Mouse (Mus musculus) lung, embryonic 15.5 days (tissue): Measurements from ENCODE around the gene Itgb7. TPM values are rescaled to one million over a fixed set of nuclear protein-coding genes. Genes with fewer than 3 reads are reported as not detected.
A peak's percentile ranks its signal among the peaks of the same experiment; 100 is the strongest.

Experiments
- ATAC-seq: fragments of 200-750 bp; cut with Nextera tagmentation; 2 replicates; pipeline ENCODE4 v1.8.0; 2017; ENCODE audit warnings: moderate number of reproducible peaks, borderline replicate concordance; ENCODE audit not compliant: low FRiP score, low TSS enrichment; ENCODE audit errors: extremely low read depth
- H3K27ac ChIP-seq: fragments of 300-500 bp; sonication (generic); 2 replicates; pipeline ENCODE4 v1.5.1; 2015; ENCODE audit warnings: moderate library complexity, mild to moderate bottlenecking, inconsistent platforms
- H3K27me3 ChIP-seq: fragments of 300-500 bp; sonication (generic); 2 replicates; pipeline ENCODE4 v1.6.1; 2015; ENCODE audit warnings: inconsistent platforms
- H3K36me3 ChIP-seq: fragments of 300-500 bp; sonication (generic); 2 replicates; pipeline ENCODE4 v1.6.1; 2015; ENCODE audit warnings: inconsistent platforms
- H3K4me1 ChIP-seq: fragments of 300-500 bp; sonication (generic); 2 replicates; pipeline ENCODE4 v1.6.1; 2015; ENCODE audit warnings: inconsistent platforms
- H3K4me2 ChIP-seq: fragments of 300-500 bp; sonication (generic); 2 replicates; pipeline ENCODE4 v1.6.1; 2015; ENCODE audit warnings: inconsistent platforms, mild to moderate bottlenecking, moderate library complexity
- H3K4me3 ChIP-seq: fragments of 300-500 bp; sonication (generic); 2 replicates; pipeline ENCODE4 v1.5.1; 2015; ENCODE audit warnings: mild to moderate bottlenecking, inconsistent platforms
- H3K9ac ChIP-seq: fragments of 300-500 bp; sonication (generic); 2 replicates; pipeline ENCODE4 v1.6.1; 2015; ENCODE audit warnings: inconsistent platforms
- H3K9me3 ChIP-seq: fragments of 300-500 bp; sonication (generic); 2 replicates; pipeline ENCODE4 v1.6.1; 2016; ENCODE audit warnings: inconsistent platforms
- WGBS: fragments of 180-500 bp; shearing (Covaris S2); methylation state at CpG from one replicate; pipeline ENCODE4 v1.1.7; 2015; 5-methylcytosine and 5-hydroxymethylcytosine counted together
- polyA plus RNA-seq: library from polyadenylated mRNA; unstranded; fragments of >200 nt; fragmentation: Nextera tagmentation; extraction: Ambion mirVana; gene quantifications from 2 replicates; pipeline ENCODE4 v1.2.1, GENCODE M21; 2015

Gene Itgb7
- polyA plus RNA-seq, 1 experiment from 2014 or later, result 3.2 TPM

DNA sequence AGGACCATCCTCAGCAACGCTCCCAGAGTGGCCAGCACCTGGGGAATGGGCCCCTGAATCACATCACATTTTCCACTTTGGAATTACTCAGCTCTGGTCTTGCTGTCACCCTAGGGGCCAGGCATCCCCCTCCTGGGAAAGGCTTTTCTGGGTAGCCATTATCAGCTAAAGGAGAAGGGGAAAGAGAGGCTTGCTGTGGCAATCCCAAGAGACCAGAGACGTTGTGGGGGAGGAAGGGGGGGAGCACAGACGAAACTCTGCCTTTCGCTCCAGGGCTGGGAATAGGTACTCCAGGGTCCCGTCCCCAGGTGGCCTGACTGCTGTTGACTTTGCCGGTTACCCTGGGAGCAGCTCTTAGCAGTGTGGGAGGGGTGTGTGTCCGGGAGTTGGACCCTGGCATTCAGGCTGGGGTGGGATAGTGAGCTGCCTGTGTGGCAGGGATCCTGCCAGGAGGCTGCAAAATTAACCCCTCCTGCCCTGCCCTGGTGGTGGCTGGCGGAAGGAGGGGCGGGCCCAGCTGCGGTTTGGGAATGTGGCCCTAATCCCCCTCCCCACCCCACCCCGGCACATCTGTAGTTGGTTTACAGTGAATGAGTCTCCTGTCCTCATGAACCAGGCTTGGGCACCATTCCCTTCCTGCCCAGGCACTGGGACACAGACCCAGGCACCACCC is 27.0 kb upstream of the Itgb7 start:
- ATAC-seq, result peak; percentile 12; the same call in 1 of the 2 replicates
- H3K9me3 ChIP-seq, result no peaks in the 10 kb centered on the region
- peaks cover 46% of the 10 kb centered on the region for H3K4me1 ChIP-seq
- H3K9ac ChIP-seq, result peak overlapping the region; percentile 32
- peak overlapping the region; percentile 96 for H3K27ac ChIP-seq
- H3K27me3 ChIP-seq, result no peaks in the 10 kb centered on the region
- 31% methylated on average over 9 of the region's 11 CpGs for WGBS
- peak overlapping the region; percentile 88 for H3K4me2 ChIP-seq
- no peak overlapping the region for H3K4me3 ChIP-seq
- H3K36me3 ChIP-seq, result 0 out of 2 replicates have a peak, but pooled peaks cover 2% of the 10 kb centered on the region

DNA sequence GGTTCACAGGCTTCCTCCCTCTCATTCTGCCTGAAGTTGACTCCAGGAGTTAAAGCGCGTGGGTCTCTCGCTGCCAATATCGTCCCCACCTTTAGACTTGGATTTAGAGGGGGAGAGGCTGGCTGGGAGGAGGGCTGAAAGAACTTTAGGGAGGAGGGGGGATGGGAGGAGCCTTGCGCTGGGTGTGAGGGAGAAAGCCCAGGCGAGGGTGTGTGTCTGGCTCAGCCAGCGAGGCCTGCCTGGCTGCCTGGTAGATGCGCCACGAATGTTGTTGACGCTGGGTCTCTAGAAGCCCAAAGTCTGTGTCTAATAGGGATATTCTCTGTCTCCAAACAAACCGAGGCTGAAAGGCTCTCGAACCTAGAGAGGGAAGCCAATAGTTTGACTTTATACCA is 26.3 kb upstream of the Itgb7 start:
- 0 out of 2 replicates have a peak overlapping the region, but pooled peaks have one; percentile 32 for H3K9ac ChIP-seq
- 0 out of 2 replicates have a peak, but pooled peaks cover 2% of the 10 kb centered on the region for H3K36me3 ChIP-seq

DNA sequence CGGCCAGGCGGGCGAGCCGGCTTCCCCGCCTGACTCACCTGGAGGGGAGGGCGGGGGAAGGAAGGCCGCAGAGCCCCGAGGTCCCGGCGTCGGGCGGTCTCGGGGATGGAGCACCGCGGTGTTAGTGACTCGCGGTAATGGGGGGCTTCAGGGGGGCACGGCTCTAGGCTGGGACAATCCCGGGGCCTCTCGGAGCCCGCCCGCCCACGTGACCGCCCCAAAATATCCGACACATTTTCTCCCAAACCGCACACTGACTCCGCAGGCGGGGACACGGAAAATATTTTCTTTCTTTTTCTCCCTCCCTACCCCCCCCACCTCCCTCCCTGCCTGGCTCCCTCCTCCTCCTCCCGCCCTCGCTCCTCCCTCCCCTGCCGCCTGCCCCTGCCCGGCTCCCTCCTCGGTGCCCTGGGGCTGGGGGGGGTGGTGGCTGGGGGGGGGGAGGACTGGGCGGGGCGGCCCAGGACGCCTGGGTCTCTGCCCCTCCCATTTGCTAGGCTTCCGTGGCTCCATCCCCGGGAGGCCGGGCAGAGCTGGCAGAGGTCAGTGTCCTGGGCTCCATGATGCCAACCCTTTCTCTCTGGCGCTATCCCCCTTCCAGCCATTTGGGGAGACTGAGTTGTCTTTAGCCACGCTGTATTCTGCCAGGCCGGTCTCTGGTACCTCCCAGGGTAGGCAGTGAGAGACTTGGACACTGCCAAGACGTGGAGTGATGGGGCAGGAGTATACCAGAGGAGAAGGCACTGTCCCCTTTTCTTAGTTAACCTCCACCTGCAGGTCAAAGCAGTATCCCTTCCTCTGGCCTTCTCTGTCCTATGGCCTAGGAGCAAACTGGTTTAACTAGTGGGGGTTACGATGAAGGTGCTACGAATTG is 25.7 kb upstream of the Itgb7 start, which contains the start of gene Rarg:
Gene Rarg (minus strand): TSS at position 316 of the 874 bp plus-strand sequence.
- peak within 1 kb of the TSS; percentile 96 for H3K27ac ChIP-seq
- peak within 1 kb of the TSS; percentile 70 for H3K9ac ChIP-seq
- peak within 1 kb of the TSS; percentile 88 for H3K4me2 ChIP-seq
- H3K27me3 ChIP-seq, result no peaks in the 10 kb centered on the region
- no peaks in the 10 kb centered on the region for H3K9me3 ChIP-seq
- WGBS, result 1% methylated on average over 41 of the region's 46 CpGs
- peak within 1 kb of the TSS; percentile 74 for H3K4me3 ChIP-seq
- peak; percentile 60 for ATAC-seq
- H3K4me1 ChIP-seq, result peaks cover 56% of the 10 kb centered on the region
- H3K36me3 ChIP-seq, result 0 out of 2 replicates have a peak, but pooled peaks cover 2% of the 10 kb centered on the region

More for the DNA sequence above, 26.3 kb upstream of the Itgb7 start:
- Histone ChIP-seq H3K27me3 (no peaks in the 10 kb centered on the region), H3K9me3 (no peaks in the 10 kb centered on the region), H3K4me2 (peak overlapping the region; percentile 88), H3K4me3 (peak overlapping the region; percentile 74), H3K27ac (peak overlapping the region; percentile 96), H3K4me1 (peaks cover 52% of the 10 kb centered on the region)
- peak; percentile 48 for ATAC-seq
- 8% methylated on average over 12 of the region's 12 CpGs for WGBS

DNA sequence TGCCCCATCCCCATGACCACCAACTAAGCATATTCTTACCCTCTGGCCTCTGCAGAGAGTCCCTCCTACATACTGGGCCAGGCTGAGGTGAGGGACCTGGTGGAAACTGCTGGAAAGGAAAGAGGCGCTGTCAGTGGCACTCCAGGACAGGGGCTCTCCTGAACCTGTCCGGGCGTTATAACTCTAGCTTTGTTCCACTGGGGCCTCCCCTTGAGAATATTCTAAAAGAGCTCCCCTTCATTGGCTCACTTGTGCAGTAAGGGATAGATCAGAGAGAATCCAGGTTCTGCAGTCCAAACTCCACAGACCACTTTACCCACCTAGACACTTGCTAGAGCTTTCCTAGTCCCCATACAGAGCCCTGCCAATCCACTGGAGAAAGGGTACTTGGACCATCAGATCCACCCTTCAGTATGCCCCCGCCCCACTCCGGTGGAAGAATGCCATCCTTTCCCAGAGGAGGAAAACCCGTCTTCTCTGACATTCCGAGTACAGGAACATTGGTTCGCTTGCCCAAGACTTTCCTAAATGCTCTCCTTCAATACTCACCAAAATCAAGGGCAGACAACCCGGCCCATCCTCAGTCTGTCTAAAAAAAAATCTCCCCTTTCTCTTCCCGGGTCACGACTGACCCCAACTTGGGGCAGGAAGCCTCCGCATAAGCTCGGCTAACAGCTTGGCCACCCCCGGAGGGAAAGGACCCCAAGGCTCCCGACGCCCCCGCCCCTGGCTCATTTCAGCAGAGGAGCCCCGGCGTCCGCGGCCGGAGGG is 24.9 kb upstream of the Itgb7 start:
- Histone ChIP-seq H3K4me2 (peak overlapping the region; percentile 88), H3K27me3 (no peaks in the 10 kb centered on the region), H3K27ac (peak overlapping the region; percentile 96), H3K9ac (peak overlapping the region; percentile 70), H3K4me3 (peak overlapping the region; percentile 74), H3K36me3 (peaks cover 9% of the 10 kb centered on the region; the same call in 1 of the 2 replicates), H3K4me1 (peaks cover 63% of the 10 kb centered on the region), H3K9me3 (no peaks in the 10 kb centered on the region)
- 9% methylated on average over 22 of the region's 22 CpGs for WGBS
- ATAC-seq, result no peak

DNA sequence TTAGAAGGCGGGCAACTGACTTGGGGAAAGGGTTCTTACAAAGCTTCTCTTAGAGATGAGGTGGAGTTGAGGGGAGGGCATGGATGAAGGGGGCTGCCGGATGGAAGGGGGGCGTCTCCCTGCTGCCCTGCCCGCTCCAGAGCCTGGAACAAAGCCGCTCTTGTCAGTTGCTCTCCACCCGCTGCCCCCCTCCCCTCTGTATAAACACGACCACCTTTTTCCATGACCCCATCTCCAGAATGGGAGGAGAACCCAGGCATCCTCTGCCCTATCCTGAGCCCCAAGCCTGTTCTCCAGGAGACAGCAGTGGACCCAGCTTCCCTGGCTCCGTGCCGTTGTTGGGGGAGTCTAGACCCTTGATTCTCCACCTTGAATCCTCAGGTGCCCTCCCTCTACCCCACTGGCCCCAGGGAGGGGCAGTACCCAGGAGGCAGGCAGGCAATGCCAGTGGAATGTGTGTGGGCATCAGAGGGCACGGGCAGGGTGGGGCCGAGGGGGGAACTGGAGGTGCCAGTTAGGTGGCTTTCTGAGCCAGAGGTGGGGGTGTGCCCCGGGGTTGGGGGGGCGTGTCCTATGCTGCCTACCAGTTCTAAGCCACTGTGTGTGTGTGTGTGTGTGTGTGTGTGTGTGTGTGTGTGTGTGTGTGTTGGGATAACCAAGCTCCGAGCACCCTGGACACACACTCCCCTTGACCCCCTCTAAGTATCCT is 24.0 kb upstream of the Itgb7 start:
- no peaks in the 10 kb centered on the region for H3K27me3 ChIP-seq
- H3K9me3 ChIP-seq, result no peaks in the 10 kb centered on the region
- H3K36me3 ChIP-seq, result peaks cover 14% of the 10 kb centered on the region; the same call in 1 of the 2 replicates
- 33% methylated on average over 11 of the region's 14 CpGs for WGBS
- H3K4me3 ChIP-seq, result peak overlapping the region; percentile 74
- H3K4me1 ChIP-seq, result peaks cover 73% of the 10 kb centered on the region
- H3K9ac ChIP-seq, result peak overlapping the region; percentile 70
- H3K4me2 ChIP-seq, result peak overlapping the region; percentile 88
- ATAC-seq, result peak; percentile 45
- peak overlapping the region; percentile 96 for H3K27ac ChIP-seq

DNA sequence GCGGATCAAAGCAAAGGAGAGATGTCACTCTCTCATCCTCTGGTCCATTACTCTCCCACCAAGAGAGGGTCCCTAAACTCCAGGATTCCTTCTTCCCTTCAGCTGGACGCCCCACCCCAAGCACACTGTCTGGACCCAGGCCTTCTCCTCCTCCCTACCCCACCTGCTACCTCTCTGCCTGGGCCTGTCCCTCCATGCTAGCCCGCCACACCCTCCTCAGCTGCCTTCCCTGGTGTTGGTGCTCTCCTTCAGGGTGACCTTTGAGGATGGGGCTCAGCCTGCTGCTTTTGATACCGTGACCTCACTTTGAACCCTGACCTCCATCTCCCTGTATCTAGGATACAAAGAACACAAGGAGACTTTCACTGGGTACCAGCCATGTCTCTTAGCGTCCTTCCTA is 18.8 kb upstream of the Itgb7 start:
- Histone ChIP-seq H3K9ac (no peak overlapping the region), H3K27me3 (no peaks in the 10 kb centered on the region), H3K9me3 (no peaks in the 10 kb centered on the region), H3K4me2 (peak overlapping the region; percentile 87; the same call in 1 of the 2 replicates), H3K27ac (peak overlapping the region; percentile 100), H3K36me3 (peaks cover 19% of the 10 kb centered on the region; the same call in 1 of the 2 replicates), H3K4me1 (peaks cover 69% of the 10 kb centered on the region), H3K4me3 (no peak overlapping the region)
- ATAC-seq, result no peak
- WGBS, result 67% methylated on average over 5 of the region's 5 CpGs

DNA sequence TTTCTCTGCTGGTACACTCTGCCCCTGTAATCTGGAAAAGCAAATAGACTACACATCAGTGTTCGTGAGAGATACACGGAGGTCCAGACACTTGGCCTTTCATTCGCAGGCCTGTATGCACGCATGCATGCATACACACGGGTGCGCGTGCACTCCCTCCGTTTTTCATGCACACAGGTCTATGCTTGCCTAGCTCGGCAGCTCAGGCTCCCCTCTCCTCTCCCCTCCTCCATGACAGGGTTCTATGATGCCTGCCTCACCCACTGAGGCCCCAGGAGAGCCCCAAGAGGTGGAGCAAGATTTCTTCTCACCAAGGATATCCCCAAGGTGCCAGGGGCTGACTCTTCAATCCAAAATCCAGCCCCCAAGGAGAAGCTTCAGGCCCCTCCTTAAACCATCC is 18.2 kb upstream of the Itgb7 start:
- Histone ChIP-seq H3K4me1 (peaks cover 70% of the 10 kb centered on the region), H3K36me3 (peaks cover 19% of the 10 kb centered on the region; the same call in 1 of the 2 replicates), H3K27me3 (no peaks in the 10 kb centered on the region), H3K9me3 (no peaks in the 10 kb centered on the region), H3K27ac (peak overlapping the region; percentile 100), H3K4me3 (peak overlapping the region; percentile 56; the same call in 1 of the 2 replicates), H3K4me2 (peak overlapping the region; percentile 87), H3K9ac (peak overlapping the region; percentile 52)
- 38% methylated on average over 9 of the region's 9 CpGs for WGBS
- ATAC-seq, result no peak

DNA sequence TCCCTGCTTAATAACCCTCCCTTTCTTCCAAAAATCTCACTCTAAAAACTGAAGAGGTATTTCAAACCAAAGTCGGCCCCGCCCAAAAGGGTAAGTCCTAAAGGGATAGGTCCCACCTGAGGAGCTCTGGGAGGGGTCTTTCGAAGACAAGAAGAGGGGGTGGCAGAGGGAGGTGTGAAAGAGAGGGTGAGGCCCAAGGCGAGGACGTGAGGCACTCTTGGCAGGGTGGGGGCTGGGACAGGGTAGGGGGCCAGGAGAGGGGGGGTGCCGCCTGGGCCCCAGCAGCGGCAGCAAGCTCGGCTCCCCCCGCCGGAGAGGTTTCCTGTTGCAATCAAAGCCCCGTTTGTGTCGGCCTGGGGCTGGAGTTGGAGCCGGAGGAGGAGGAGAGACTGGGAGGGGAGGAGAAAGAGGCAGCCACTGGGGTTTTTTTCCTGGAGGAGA is 17.5 kb upstream of the Itgb7 start:
- H3K27me3 ChIP-seq, result no peaks in the 10 kb centered on the region
- H3K4me2 ChIP-seq, result peak overlapping the region; percentile 87
- no peak for ATAC-seq
- peak overlapping the region; percentile 52 for H3K9ac ChIP-seq
- H3K4me1 ChIP-seq, result peaks cover 72% of the 10 kb centered on the region
- H3K9me3 ChIP-seq, result no peaks in the 10 kb centered on the region
- peaks cover 19% of the 10 kb centered on the region; the same call in 1 of the 2 replicates for H3K36me3 ChIP-seq
- H3K27ac ChIP-seq, result peak overlapping the region; percentile 100
- H3K4me3 ChIP-seq, result peak overlapping the region; percentile 56
- 3% methylated on average over 9 of the region's 13 CpGs for WGBS

DNA sequence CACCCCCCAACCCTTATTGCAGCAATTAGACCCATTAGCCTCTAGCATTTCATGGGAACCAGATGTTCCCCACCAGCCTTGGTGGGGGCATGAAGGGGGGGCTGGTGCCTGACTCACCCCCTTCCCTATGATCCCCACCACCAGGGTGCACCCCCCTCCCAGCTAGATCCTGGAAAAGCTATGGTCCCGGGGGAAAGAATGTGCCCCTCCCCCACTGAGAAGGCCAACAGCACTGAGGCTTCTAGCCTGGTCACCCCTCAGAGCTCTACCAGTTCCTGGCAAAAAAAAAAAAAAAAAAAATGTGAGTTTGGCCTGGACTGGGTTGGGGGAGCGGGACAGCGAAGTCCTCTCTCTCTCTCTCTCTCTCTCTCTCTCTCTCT is 17.1 kb upstream of the Itgb7 start:
- no peak for ATAC-seq
- 0% methylated on average over 1 of the region's 3 CpGs for WGBS
- H3K9me3 ChIP-seq, result no peaks in the 10 kb centered on the region
- peak overlapping the region; percentile 87 for H3K4me2 ChIP-seq
- peaks cover 72% of the 10 kb centered on the region for H3K4me1 ChIP-seq
- peaks cover 17% of the 10 kb centered on the region; the same call in 1 of the 2 replicates for H3K36me3 ChIP-seq
- no peaks in the 10 kb centered on the region for H3K27me3 ChIP-seq
- peak overlapping the region; percentile 52 for H3K9ac ChIP-seq
- H3K27ac ChIP-seq, result peak overlapping the region; percentile 100
- peak overlapping the region; percentile 56 for H3K4me3 ChIP-seq

DNA sequence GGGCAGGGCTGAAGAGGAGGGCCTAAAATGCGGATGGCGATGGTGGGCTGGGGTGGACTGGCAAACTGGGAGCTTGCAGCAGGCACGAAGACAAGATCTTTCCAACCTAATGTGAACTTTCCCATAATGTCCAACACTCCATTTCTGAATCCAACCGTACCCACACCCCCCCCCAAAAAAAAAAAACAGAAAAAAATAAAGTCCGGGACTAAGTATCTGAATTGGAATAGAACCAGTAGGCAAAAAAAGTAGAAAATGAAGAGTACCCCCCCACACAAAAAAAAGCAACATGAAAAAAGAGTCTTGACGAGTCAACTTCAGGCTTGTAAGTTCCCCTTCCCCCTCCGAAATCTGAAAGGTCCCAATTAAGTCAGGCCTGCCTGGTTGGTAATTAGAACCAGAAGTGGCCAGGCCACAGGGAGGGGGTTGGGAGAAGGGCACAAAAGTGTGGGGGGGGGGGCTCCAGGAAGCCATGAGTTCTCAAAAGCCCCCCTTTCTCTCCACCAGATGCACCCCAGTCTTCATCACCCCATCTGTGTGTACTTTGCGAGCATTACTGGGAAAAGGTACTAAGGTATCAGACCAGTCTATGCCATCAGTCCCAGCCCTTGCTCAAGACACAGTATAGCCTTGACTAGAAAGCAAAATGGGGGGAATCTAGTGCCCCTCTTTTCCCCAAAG is 16.5 kb upstream of the Itgb7 start:
- 8% methylated on average over 8 of the region's 8 CpGs for WGBS
- no peaks in the 10 kb centered on the region for H3K27me3 ChIP-seq

More for the DNA sequence above, 16.5 kb upstream of the Itgb7 start:
- H3K9me3 ChIP-seq, result no peaks in the 10 kb centered on the region
- H3K4me3 ChIP-seq, result peak overlapping the region; percentile 56
- peaks cover 72% of the 10 kb centered on the region for H3K4me1 ChIP-seq
- peaks cover 17% of the 10 kb centered on the region; the same call in 1 of the 2 replicates for H3K36me3 ChIP-seq
- H3K27ac ChIP-seq, result peak overlapping the region; percentile 100
- peak overlapping the region; percentile 87 for H3K4me2 ChIP-seq
- peak overlapping the region; percentile 52 for H3K9ac ChIP-seq
- ATAC-seq, result no peak
